Mouse (Mus musculus): Measurements from ENCODE around the gene Bcl10.

- no peak for TF ChIP-seq POLR2A (IDR thresholded peaks at IDR 0.05; ENCODE audit: borderline replicate concordance, control insufficient read depth, low read depth, low read length)
- no peak for TF ChIP-seq CTCF (IDR thresholded peaks at IDR 0.05; ENCODE audit: control insufficient read depth, insufficient read depth, low read length)
These were observed 16.1 kb downstream of the Bcl10 start for GRCm38 (mm10) chr3:145938405-145939349.
